Comparison of ENCODE assay signal across 14 mouse cellular contexts in genomic region chr6:31587655-31588054, GRCm38 (mm10). TPM values are rescaled to one million over a fixed set of nuclear protein-coding genes. Genes with fewer than 3 reads are reported as not detected.
DNase-seq lines count a peak whose midpoint lies in the region; ATAC-seq and TF ChIP-seq lines count a peak whose summit lies in the region.
"Had no signal": no experiment of that assay in that cellular context is flagged by ENCODE, and none has a peak within 500 bp of the region (broad histone marks: within the 10 kb centered on the region; RNA-seq: fewer than 3 reads in every experiment).

No protein-coding gene starts in this region.

- TF ChIP-seq EP300 in heart, adult 2 months (IDR thresholded peaks at IDR 0.05; ENCODE audit: insufficient read depth, low read depth, low read length), result no peak
- TF ChIP-seq EP300 in lung, postnatal 0 days (IDR thresholded peaks at IDR 0.05), result peak; percentile 93

- WGBS in heart, adult 2 months, result 46% methylated on average over 4 of the region's 4 CpGs
- WGBS in intestine, postnatal 0 days, result 35% methylated on average over 4 of the region's 4 CpGs
- WGBS in lung, postnatal 0 days, result 23% methylated on average over 4 of the region's 4 CpGs

- no peak for DNase-seq in heart, adult 2 months
- no peak for DNase-seq in heart, adult 8-10 months (ENCODE audit: low spot score)
- DNase-seq in G1E (ENCODE audit: low spot score), result peak; percentile 35
- DNase-seq in lung, postnatal 0 days (ENCODE audit: low spot score), result peak; percentile 50
- no peak for DNase-seq in adrenal gland, postnatal 36 days
- no peak for DNase-seq in spleen, postnatal 4 days (ENCODE audit: low spot score in 2 of 2)
- DNase-seq in kidney, postnatal 25 days, result no peak
- DNase-seq: adrenal gland, postnatal 14 days; cerebellum, adult 11-12 months; forebrain, postnatal 0 days; right cerebral cortex, postnatal 25 days; thymus, adult 2 months had no signal

- no peak for TF ChIP-seq POLR2A in heart, adult 2 months (IDR thresholded peaks at IDR 0.05; ENCODE audit: insufficient read depth, low read depth, low read length)

- peaks cover 3% of the 10 kb centered on the region; the same call in 1 of the 2 replicates for H3K36me3 ChIP-seq in heart, adult 2 months (ENCODE audit: control insufficient read depth, insufficient read depth, low read length)
- H3K36me3 ChIP-seq in G1E (replicated peaks), result no peaks in the 10 kb centered on the region
- H3K36me3 ChIP-seq in intestine, postnatal 0 days (ENCODE audit: control insufficient read depth, insufficient read depth), result no peaks in the 10 kb centered on the region
- no peaks in the 10 kb centered on the region for H3K36me3 ChIP-seq in lung, postnatal 0 days (ENCODE audit: insufficient read depth, low read length)

- no peak overlapping the region for H3K4me3 ChIP-seq in heart, adult 2 months
- peak overlapping the region; percentile 47; the same call in 1 of the 2 replicates for H3K4me3 ChIP-seq in G1E (ENCODE audit: low read depth, low read length)
- no peak overlapping the region for H3K4me3 ChIP-seq in intestine, postnatal 0 days (ENCODE audit: low read depth, low read length)
- no peak overlapping the region for H3K4me3 ChIP-seq in lung, postnatal 0 days (ENCODE audit: low read depth, low read length)

- H3K27ac ChIP-seq in heart, adult 2 months, result peak overlapping the region; percentile 0; the same call in 1 of the 2 replicates
- no peak overlapping the region for H3K27ac ChIP-seq in intestine, postnatal 0 days (ENCODE audit: low read depth, low read length)
- H3K27ac ChIP-seq in lung, postnatal 0 days (ENCODE audit: low read length), result no peak overlapping the region; the same call in 1 of the 2 replicates

- no peak overlapping the region for H3K4me2 ChIP-seq in intestine, postnatal 0 days (replicated peaks; ENCODE audit: low read depth)
- H3K4me2 ChIP-seq in lung, postnatal 0 days (replicated peaks; ENCODE audit: low read depth, low read length), result no peak overlapping the region

- intact Hi-C loops in heart, adult 2 months (cut with DNase I), result loop anchor here (2.0 kb wide), 1 partner anchor 23 kb away; no protein-coding TSS in a partner anchor

- H3K9me3 ChIP-seq in G1E (replicated peaks), result no peaks in the 10 kb centered on the region
- no peaks in the 10 kb centered on the region for H3K9me3 ChIP-seq in intestine, postnatal 0 days (ENCODE audit: control insufficient read depth)
- no peaks in the 10 kb centered on the region for H3K9me3 ChIP-seq in lung, postnatal 0 days (ENCODE audit: low read length)

- H3K9ac ChIP-seq in heart, adult 2 months (ENCODE audit: low read depth, low read length), result no peak overlapping the region
- H3K9ac ChIP-seq in intestine, postnatal 0 days (ENCODE audit: low read depth, low read length), result no peak overlapping the region
- H3K9ac ChIP-seq in lung, postnatal 0 days (replicated peaks; ENCODE audit: low read depth), result no peak overlapping the region
- H3K9ac ChIP-seq: forebrain, postnatal 0 days had no signal

- no peaks in the 10 kb centered on the region for H3K27me3 ChIP-seq in heart, adult 2 months (ENCODE audit: control insufficient read depth, insufficient read depth, low read length)
- no peaks in the 10 kb centered on the region for H3K27me3 ChIP-seq in G1E (ENCODE audit: insufficient read depth, low read length)
- H3K27me3 ChIP-seq in intestine, postnatal 0 days (replicated peaks; ENCODE audit: control insufficient read depth, insufficient read depth, low read length), result no peaks in the 10 kb centered on the region
- H3K27me3 ChIP-seq in lung, postnatal 0 days (replicated peaks; ENCODE audit: insufficient read depth, low read length), result no peaks in the 10 kb centered on the region

- H3K79me2 ChIP-seq in heart, adult 2 months (replicated peaks; ENCODE audit: control insufficient read depth, insufficient read depth, low read length), result no peaks in the 10 kb centered on the region

- TF ChIP-seq CTCF in heart, adult 2 months (IDR thresholded peaks at IDR 0.05), result no peak
- TF ChIP-seq CTCF in G1E (IDR thresholded peaks at IDR 0.05; ENCODE audit: low read depth, low read length), result no peak
- TF ChIP-seq CTCF in intestine, postnatal 0 days (IDR thresholded peaks at IDR 0.05; ENCODE audit: low read depth), result 0 out of 2 replicates have a peak, but pooled peaks have one; percentile 9
- peak; percentile 40 for TF ChIP-seq CTCF in lung, postnatal 0 days (IDR thresholded peaks at IDR 0.05)

- peak; percentile 30; the same call in 1 of the 2 replicates for ATAC-seq in G1E (ENCODE audit: extremely low read depth, insufficient number of reproducible peaks, low FRiP score, poor library complexity, severe bottlenecking)
- no peak for ATAC-seq in intestine, postnatal 0 days
- ATAC-seq in lung, postnatal 0 days, result peak; percentile 63
- ATAC-seq: CD4-positive, CD25-positive, alpha-beta regulatory T cell, adult 4 months; forebrain, postnatal 0 days had no signal

- H3K4me1 ChIP-seq in heart, adult 2 months (ENCODE audit: control insufficient read depth, insufficient read depth, low read length), result peaks cover 24% of the 10 kb centered on the region
- H3K4me1 ChIP-seq in G1E (ENCODE audit: insufficient read depth, low read depth, low read length), result peaks cover 74% of the 10 kb centered on the region
- peaks cover 5% of the 10 kb centered on the region; the same call in 1 of the 2 replicates for H3K4me1 ChIP-seq in intestine, postnatal 0 days (replicated peaks; ENCODE audit: control insufficient read depth, insufficient read depth, low read length)
- H3K4me1 ChIP-seq in lung, postnatal 0 days (ENCODE audit: insufficient read depth, low read depth, low read length), result peaks cover 3% of the 10 kb centered on the region

RNA-seq across cellular contexts. Expression of gene Podxl, which starts 23.9 kb away (rescaled TPM):
- total RNA-seq in heart, adult 2 months (2021), result 10 to 100 TPM; 71.6 to 90.9 TPM
- 53.8 and 99.2 TPM in 2 replicates for polyA plus RNA-seq in heart, adult 2 months (2012; rRNA removed)
- total RNA-seq in heart, adult 8-10 months (2022), result 10 to 100 TPM; 75.2 to 81.7 (median 75.7) TPM
- total RNA-seq in G1E (2014; fragmentation: Nextera tagmentation) (45.3 and 59.2 TPM in 2 replicates), G1E (2017) (42.3 and 46.1 TPM in 2 replicates)
- polyA plus RNA-seq in G1E (2012), result 49.7 and 61.2 TPM in 2 replicates
- polyA plus RNA-seq in intestine, postnatal 0 days (2015; fragmentation: Nextera tagmentation; extraction: Ambion mirVana), result 27.9 and 29.0 TPM in 2 replicates
- 56.8 and 58.6 TPM in 2 replicates for polyA plus RNA-seq in lung, postnatal 0 days (2015; fragmentation: Nextera tagmentation; extraction: Ambion mirVana)
- total RNA-seq in adrenal gland, postnatal 36 days (2021), result 10 to 100 TPM; 39.4 to 59.5 TPM
- polyA plus RNA-seq: CD4-positive, CD25-positive, alpha-beta regulatory T cell, adult 4 months had no signal

Comparison
In these comparisons a context has a peak if more than half of its experiments do, and no peak if none do; other contexts are left out.
1. DNase-seq: peak in G1E (single experiment) and lung, postnatal 0 days (single experiment); none in heart, adult 2 months (0 of 2), heart, adult 8-10 months (single experiment), adrenal gland, postnatal 36 days (0 of 2), spleen, postnatal 4 days (0 of 2) and kidney, postnatal 25 days (0 of 2).
2. CTCF ChIP-seq: peak in intestine, postnatal 0 days (single experiment) and lung, postnatal 0 days (single experiment); none in heart, adult 2 months (single experiment) and G1E (single experiment).